Mouse (Mus musculus) G1E-ER4 (cell line): ENCODE measurements around the gene Tnr. TPM values are rescaled to one million over a fixed set of nuclear protein-coding genes. Genes with fewer than 3 reads are reported as not detected.

Experiments
- GATA1 ChIP-seq: IDR thresholded peaks from one replicate; pipeline ENCODE4 v1.8.0; 2012; ENCODE audit warnings: low read length, inconsistent platforms
- polyA plus RNA-seq: library from polyadenylated mRNA; stranded (reverse); fragments of >175 nt; gene quantifications from 2 replicates; pipeline ENCODE4 v1.2.3, GENCODE M21; 2012

Gene Tnr
- polyA plus RNA-seq, 1 experiment = not detected

DNA sequence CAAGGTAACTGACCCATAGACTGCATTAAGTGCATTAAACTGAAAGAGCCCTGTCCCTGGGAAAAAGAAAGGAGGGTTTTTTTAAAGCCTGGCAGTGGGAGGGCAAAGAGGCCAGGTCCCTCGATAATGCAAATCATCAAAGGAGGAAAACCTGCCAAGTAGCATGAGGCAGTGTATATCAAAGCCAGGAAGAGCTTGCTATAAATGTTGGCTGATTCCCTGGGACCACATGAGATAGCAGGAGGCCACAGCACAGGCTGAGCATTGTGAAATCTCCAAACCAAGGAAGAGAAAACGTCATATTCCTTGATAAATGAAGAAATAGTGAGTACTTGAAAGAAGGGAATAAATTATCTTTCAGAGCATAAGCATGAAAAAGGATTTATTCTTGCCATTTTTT, 409.0 kb downstream of the Tnr start:
- no peak for TF ChIP-seq GATA1

DNA sequence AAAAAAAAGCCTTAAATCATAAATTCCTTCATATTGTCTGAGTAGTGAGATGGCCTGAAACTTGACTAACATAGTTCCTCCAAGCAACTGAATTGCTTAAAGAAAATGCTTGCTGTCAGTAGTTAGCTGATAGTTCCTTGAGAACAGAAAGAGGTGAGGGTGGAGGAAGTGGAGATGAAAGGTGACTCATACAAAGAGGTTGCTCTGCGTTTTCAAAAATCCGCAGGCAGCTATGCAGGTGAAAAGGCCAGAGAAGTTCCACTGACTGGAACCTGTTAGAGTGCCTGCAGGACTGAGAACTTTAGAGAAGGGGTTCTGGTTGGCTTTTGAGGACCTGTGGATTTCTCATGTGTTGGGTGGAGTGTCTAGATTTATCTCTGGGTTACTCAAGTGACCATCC, 414.9 kb downstream of the Tnr start:
- no peak for TF ChIP-seq GATA1

DNA sequence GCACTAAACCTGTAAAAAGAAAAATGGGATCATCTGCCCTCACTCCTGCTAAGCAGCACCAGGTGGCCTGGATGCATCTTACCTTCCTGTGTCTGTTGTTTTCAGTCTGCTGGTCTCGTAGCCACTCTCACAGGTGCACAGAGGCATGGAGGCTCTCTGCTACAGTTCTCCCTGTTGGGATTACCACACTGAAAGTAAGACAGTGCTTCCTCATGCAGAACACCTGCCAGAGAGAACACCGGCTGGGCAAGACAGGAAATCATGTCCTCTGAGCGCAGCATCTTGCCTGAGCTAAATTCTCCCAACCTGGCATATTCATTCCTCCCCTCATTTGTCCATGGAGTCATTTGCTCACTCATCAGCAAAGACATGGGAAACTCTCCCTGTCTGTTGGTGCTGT, 415.8 kb downstream of the Tnr start:
- TF ChIP-seq GATA1 = no peak

DNA sequence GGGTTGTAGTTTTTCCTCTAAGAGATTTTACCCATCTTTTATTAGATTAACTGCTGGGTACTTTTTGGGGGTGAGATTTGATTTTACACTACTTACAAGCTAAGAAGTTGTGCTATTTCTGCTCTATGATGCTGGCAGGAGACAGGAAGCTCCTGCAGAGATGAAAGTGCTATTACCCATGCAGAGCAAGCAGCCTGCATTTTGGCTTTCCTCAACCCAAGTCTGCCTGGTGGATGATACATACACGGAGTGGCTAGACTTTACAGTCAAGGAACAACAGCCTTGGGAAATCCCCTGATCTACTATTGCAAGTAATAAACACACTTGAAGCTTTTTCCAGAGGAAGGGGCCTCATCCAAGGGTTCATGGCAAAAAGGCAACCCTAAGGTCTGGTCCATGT, 430.0 kb downstream of the Tnr start:
- no peak for TF ChIP-seq GATA1

DNA sequence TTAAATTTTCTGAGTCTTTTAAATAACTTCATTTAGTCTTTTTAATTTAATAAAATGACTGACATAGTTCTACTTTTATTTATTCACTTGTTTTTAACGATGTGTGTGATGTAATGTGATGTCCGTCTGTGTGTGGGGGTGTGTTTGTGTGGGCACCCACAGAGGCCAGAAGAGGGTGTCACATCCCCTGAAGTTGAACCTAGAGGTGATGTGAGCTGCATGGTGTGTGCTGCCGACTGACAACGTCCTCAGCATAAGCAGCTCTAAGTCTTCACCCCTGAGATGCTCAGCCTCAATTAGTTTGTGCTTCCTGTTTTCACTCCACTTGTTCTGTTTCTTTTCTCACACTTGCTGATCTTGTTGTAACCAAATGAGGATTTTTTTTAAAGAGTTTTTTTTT, 439.8 kb downstream of the Tnr start:
- no peak for TF ChIP-seq GATA1

DNA sequence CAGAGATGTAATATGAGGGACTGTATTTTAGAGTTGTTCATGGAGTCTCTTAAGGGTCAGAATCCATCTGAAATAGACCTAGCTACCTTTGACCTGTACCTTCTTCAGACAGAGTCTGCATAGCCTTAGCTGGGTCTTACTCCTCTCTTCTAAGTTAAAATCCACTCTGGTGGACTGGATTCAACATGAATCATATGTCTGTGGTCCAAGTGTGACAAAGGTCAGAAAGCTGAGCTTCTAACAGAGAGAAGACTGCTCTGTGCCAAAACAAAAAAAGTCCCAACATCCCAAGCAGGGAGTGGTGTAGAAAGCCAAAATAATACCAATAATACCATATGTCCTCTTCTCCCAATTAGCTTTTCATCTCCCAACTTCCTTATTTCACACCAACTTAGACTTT, 444.8 kb downstream of the Tnr start:
- TF ChIP-seq GATA1 = no peak

DNA sequence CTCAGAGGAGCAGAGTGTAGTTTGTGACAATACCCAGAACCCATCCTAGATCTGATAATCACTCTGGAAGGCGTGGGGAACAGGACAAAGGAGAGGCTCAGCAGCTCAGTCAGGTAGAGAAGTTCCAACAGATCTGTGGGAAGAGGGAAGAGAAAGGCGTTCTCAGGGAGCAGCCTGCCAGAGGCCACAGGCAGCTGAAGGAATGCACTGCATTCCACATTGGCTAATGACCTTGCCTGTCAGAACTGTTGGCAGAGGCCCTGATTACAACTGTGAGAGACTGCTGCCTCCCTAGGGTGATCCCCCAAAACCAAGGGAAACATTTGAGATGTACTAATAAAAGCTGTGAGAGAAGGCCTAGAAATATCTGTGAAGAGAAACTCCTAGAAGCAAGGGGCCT, 454.2 kb downstream of the Tnr start:
- no peak for TF ChIP-seq GATA1

DNA sequence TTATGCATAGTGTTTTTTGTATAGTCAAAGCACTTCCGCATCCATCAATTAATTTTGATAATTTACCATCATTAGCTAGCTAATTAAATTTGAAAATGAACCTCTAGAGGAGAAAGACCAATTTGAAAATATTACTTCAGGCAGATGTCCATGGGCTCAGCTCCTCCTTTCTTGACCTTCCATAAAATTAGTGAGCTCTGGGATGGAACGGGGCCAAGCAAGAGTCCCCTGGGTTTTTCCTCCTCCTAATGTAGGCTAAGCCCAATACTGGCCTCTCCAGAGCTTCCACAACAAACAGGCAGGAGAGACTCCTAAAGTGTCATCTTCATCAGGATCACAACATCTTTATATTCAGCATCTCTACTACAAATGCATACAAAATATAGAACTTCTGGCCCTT, 455.5 kb downstream of the Tnr start:
- no peak for TF ChIP-seq GATA1

DNA sequence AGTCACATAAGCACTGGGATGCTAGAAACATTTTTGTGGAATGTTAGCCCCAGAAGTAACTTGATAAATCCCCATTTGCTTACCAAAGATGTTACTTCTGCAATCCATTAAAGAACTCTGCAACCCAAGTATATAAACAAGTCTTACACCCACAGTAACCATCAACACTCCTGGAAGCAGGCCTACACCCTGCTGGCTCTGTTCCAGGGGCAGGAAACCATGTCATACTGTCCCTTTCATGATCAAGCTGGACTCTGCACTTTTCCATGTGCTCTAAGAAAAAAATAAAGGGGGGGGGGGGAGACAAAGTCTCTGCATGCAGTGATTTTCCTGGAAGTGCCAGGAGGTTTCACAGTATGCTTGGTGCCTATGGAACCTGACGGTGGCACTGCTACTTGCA, 456.8 kb downstream of the Tnr start:
- no peak for TF ChIP-seq GATA1
